Mouse (Mus musculus): ENCODE data around the gene Hibch. TPM values are rescaled to one million over a fixed set of nuclear protein-coding genes. Genes with fewer than 3 reads are reported as not detected.
"Not testable (repeated sequence)": the region's sequence is repeated elsewhere in the genome, so short reads cannot be mapped to it uniquely, and the experiment has no call there.

Hibch gene
- polyA plus RNA-seq, 1 experiment, result 3.6 TPM

DNA sequence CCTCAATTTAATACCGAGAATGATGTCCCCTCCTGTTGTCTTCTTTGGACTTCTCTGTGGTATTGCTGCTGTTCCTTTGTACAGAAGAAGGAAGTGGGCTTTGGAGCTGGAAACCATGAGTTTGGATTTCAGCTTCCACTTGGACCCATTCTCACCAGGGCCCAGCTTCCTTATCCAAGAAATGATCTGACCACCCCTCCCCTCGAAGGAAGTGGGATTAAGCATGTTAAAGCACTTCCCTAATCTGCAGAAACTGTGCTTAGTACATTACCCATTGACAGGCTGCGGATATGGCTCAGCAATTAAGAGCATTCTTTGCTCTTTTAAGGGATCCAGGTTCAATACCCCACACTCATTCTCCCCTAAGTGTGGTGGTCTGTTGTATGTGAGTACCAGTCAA is 65.1 kb downstream of the Hibch start:
- H3K4me1 ChIP-seq (ENCODE audit: control insufficient read depth, insufficient read depth, low read length), result no peaks in the 10 kb centered on the region
- TF ChIP-seq CTCF (IDR thresholded peaks at IDR 0.05; ENCODE audit: control insufficient read depth, insufficient read depth, insufficient replicate concordance, low read depth, low read length) (no peak), POLR2A (IDR thresholded peaks at IDR 0.05; ENCODE audit: control insufficient read depth, low read depth, low read length) (no peak)
- no peak overlapping the region for H3K4me3 ChIP-seq (ENCODE audit: control insufficient read depth, low read depth, low read length)
- H3K36me3 ChIP-seq (ENCODE audit: control insufficient read depth, insufficient read depth, low read length), result no peaks in the 10 kb centered on the region
- H3K27me3 ChIP-seq (ENCODE audit: control insufficient read depth, insufficient read depth, low read length), result no peaks in the 10 kb centered on the region
- H3K27ac ChIP-seq (ENCODE audit: control insufficient read depth, insufficient read depth, low read depth, low read length), result no peak overlapping the region

DNA sequence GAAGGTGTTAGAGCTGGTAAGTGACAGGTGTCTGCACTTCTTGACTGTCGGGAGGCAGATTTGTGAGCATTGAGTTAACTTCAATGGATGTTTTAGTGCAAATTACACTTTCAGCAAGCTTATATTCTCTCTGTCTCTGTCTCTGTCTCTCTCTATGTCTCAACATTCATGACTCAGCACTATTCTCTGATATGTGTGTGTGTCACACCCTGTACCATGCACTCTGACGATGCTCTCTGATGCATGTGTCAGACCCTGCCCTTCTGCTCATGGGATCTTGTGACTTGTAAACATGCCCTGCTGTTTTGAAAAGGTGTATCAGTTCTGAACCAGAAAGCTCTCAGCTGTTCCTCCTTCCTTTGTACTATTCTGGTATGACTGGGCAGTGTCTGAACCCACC is 71.9 kb downstream of the Hibch start:
- H3K4me3 ChIP-seq (ENCODE audit: control insufficient read depth, low read depth, low read length), result no peak overlapping the region
- no peak overlapping the region for H3K27ac ChIP-seq (ENCODE audit: control insufficient read depth, insufficient read depth, low read depth, low read length)
- H3K27me3 ChIP-seq (ENCODE audit: control insufficient read depth, insufficient read depth, low read length), result no peaks in the 10 kb centered on the region
- TF ChIP-seq POLR2A (IDR thresholded peaks at IDR 0.05; ENCODE audit: control insufficient read depth, low read depth, low read length), result no peak
- no peak for TF ChIP-seq CTCF (IDR thresholded peaks at IDR 0.05; ENCODE audit: control insufficient read depth, insufficient read depth, insufficient replicate concordance, low read depth, low read length)
- H3K4me1 ChIP-seq (ENCODE audit: control insufficient read depth, insufficient read depth, low read length), result no peaks in the 10 kb centered on the region
- H3K36me3 ChIP-seq (ENCODE audit: control insufficient read depth, insufficient read depth, low read length), result no peaks in the 10 kb centered on the region

DNA sequence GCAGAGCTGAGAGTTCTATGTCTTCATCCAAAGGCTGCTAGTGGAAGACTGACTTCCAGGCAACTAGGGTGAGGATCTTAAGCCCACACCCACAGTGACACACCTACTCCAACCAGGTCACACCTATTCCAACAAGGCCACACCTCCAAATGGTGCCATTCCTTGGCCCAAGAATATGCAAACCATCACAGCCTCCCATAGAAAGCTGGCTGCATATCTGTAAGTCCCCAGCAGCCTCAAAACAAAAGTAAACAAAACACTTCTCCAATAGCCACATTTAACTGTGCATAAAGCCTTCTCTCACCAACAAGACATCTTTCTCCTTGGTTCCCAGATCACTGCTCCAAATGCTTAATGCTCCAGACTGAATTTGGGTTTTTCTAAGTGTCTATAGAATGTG is 74.2 kb downstream of the Hibch start:
- H3K4me1 ChIP-seq (ENCODE audit: control insufficient read depth, insufficient read depth, low read length); H3K36me3 ChIP-seq (ENCODE audit: control insufficient read depth, insufficient read depth, low read length); H3K4me3 ChIP-seq (ENCODE audit: control insufficient read depth, low read depth, low read length); H3K27ac ChIP-seq (ENCODE audit: control insufficient read depth, insufficient read depth, low read depth, low read length); H3K27me3 ChIP-seq (ENCODE audit: control insufficient read depth, insufficient read depth, low read length): not testable (repeated sequence)

DNA sequence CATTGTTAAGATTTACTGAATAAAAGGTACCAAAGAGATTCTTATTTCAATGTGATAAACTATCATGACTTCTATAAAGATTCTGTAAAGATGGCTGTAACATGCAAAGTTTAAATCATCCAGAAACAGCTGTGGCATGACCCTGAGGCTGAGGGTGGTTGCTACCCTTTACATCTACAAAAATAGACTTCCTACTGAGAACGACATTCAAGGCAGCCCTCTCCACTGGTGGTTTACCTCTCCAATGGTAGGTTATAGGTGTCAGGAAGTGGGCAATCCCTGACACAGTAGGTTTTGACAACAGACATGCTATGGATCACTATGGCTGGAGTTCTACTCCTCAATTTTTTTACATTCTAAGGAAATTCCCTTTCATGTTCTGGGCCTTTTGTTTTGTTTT is 79.8 kb downstream of the Hibch start:
- not testable (repeated sequence) for H3K4me3 ChIP-seq (ENCODE audit: control insufficient read depth, low read depth, low read length); H3K36me3 ChIP-seq (ENCODE audit: control insufficient read depth, insufficient read depth, low read length); H3K27me3 ChIP-seq (ENCODE audit: control insufficient read depth, insufficient read depth, low read length); H3K27ac ChIP-seq (ENCODE audit: control insufficient read depth, insufficient read depth, low read depth, low read length); H3K4me1 ChIP-seq (ENCODE audit: control insufficient read depth, insufficient read depth, low read length)

DNA sequence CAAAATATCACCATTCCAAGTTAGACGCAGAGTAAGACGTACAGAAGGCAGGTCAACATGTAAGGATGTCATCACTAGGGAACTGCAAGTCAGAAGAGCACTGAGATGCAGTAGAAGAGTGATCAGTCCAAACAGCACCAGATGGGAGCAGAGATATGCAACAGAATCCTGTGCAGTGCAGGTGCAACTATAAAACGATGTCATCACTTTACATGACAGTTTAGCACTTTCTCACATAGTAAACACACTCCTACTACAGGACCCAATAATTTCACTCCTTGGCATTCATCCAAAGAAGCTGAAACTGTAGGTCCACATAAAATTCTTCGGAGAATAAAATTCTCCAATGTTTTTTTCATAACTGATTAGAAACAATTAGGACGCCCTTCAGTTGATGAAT is 89.8 kb downstream of the Hibch start:
- TF ChIP-seq CTCF (IDR thresholded peaks at IDR 0.05; ENCODE audit: control insufficient read depth, insufficient read depth, insufficient replicate concordance, low read depth, low read length) (no peak), POLR2A (IDR thresholded peaks at IDR 0.05; ENCODE audit: control insufficient read depth, low read depth, low read length) (no peak)

DNA sequence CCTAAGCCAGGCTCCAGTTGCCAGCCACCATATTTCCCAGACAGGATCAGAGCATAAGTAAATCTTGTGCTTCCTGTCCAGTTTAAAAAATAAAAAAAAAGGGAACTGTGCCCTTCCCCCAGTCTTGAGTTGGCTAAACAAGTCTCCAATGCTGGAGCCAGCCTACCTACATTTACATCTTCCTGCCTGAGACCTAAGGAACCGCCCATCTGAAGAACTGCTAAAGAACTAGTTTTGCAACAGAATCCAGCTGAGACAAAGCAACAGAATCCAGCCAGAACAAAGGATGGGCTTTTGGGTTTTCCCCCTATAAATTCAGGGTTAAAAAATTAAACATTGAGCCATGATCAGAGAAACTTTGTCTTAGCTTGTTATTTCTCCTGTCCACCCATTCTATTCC is 94.3 kb downstream of the Hibch start:
- no peak overlapping the region for H3K27ac ChIP-seq (ENCODE audit: control insufficient read depth, insufficient read depth, low read depth, low read length)
- no peak for TF ChIP-seq POLR2A (IDR thresholded peaks at IDR 0.05; ENCODE audit: control insufficient read depth, low read depth, low read length)
- TF ChIP-seq CTCF (IDR thresholded peaks at IDR 0.05; ENCODE audit: control insufficient read depth, insufficient read depth, insufficient replicate concordance, low read depth, low read length), result no peak
- H3K27me3 ChIP-seq (ENCODE audit: control insufficient read depth, insufficient read depth, low read length), result no peaks in the 10 kb centered on the region
- no peaks in the 10 kb centered on the region for H3K36me3 ChIP-seq (ENCODE audit: control insufficient read depth, insufficient read depth, low read length)
- no peaks in the 10 kb centered on the region for H3K4me1 ChIP-seq (ENCODE audit: control insufficient read depth, insufficient read depth, low read length)
- H3K4me3 ChIP-seq (ENCODE audit: control insufficient read depth, low read depth, low read length), result no peak overlapping the region

More for the DNA sequence above, 89.8 kb downstream of the Hibch start:
- no peaks in the 10 kb centered on the region for H3K4me1 ChIP-seq (ENCODE audit: control insufficient read depth, insufficient read depth, low read length)
- no peak overlapping the region for H3K4me3 ChIP-seq (ENCODE audit: control insufficient read depth, low read depth, low read length)
- H3K36me3 ChIP-seq (ENCODE audit: control insufficient read depth, insufficient read depth, low read length), result no peaks in the 10 kb centered on the region
- no peak overlapping the region for H3K27ac ChIP-seq (ENCODE audit: control insufficient read depth, insufficient read depth, low read depth, low read length)
- no peaks in the 10 kb centered on the region for H3K27me3 ChIP-seq (ENCODE audit: control insufficient read depth, insufficient read depth, low read length)

DNA sequence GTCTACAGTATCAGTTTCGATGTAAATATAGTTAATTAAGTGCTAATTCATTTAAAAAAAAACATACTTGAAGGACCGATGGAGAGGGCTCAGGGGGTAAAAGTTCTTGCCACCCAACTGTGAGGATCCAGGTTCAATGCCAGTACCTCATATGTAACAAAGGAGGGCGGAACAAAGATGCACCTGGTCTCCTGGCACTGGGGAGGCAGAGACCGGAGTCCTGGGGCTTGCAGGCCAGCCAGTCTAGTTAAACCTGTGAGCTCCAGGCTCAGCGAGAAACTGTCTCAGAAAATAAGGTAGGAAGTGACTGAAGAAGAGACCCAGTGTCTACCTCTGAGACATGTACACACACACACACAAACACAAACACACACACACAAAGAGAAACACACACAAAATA is 103.2 kb downstream of the Hibch start:
- Histone ChIP-seq H3K27ac (ENCODE audit: control insufficient read depth, insufficient read depth, low read depth, low read length) (no peak overlapping the region), H3K27me3 (ENCODE audit: control insufficient read depth, insufficient read depth, low read length) (no peaks in the 10 kb centered on the region), H3K36me3 (ENCODE audit: control insufficient read depth, insufficient read depth, low read length) (no peaks in the 10 kb centered on the region), H3K4me3 (ENCODE audit: control insufficient read depth, low read depth, low read length) (peak overlapping the region; percentile 39; the same call in 1 of the 2 replicates), H3K4me1 (ENCODE audit: control insufficient read depth, insufficient read depth, low read length) (peaks cover 4% of the 10 kb centered on the region)
- TF ChIP-seq POLR2A (IDR thresholded peaks at IDR 0.05; ENCODE audit: control insufficient read depth, low read depth, low read length) (peak; percentile 52; the same call in 1 of the 2 replicates), CTCF (IDR thresholded peaks at IDR 0.05; ENCODE audit: control insufficient read depth, insufficient read depth, insufficient replicate concordance, low read depth, low read length) (no peak)

DNA sequence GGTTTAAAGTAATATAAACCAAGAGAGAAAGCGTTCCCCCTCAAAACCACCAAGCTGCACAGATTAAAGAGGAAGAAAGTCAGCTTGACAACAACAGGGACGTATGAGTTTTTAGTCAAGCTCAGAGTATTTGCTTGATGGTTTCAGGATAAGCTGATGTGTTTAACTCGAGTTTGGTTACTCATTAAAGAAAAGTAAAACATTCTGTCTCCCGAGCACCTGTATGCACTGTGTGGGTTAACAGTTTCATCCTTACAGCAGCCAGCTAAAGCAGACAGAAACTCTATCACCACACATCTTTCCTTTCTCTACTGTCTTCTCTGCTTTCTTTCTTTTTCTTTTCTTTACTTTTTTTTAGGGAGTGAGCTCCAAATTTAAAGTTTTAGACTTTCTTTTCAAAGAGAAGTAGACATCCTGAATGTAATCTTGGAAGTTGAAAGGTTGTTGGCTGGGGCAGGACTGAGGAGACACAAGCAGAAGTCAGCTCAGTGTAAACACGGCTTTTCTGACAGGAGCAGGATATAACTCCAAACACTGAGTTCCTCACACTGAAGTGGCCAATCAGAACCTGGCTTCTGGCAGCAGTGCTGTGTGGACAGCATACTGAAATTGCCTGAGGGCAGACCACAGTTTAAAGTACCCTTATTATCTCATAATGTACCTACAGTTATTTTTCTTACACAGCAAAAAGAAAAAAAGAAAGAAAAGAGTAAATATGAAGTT is 106.6 kb downstream of the Hibch start:
- Histone ChIP-seq H3K4me1 (ENCODE audit: control insufficient read depth, insufficient read depth, low read length) (peaks cover 7% of the 10 kb centered on the region), H3K36me3 (ENCODE audit: control insufficient read depth, insufficient read depth, low read length) (no peaks in the 10 kb centered on the region), H3K4me3 (ENCODE audit: control insufficient read depth, low read depth, low read length) (no peak overlapping the region), H3K27me3 (ENCODE audit: control insufficient read depth, insufficient read depth, low read length) (no peaks in the 10 kb centered on the region), H3K27ac (ENCODE audit: control insufficient read depth, insufficient read depth, low read depth, low read length) (no peak overlapping the region)
- TF ChIP-seq CTCF (IDR thresholded peaks at IDR 0.05; ENCODE audit: control insufficient read depth, insufficient read depth, insufficient replicate concordance, low read depth, low read length), result no peak
- no peak for TF ChIP-seq POLR2A (IDR thresholded peaks at IDR 0.05; ENCODE audit: control insufficient read depth, low read depth, low read length)

Measured in testis, adult 2 months (tissue).